Mouse (Mus musculus): ENCODE measurements at regions not wholly inside any gene's neighbourhood (a gene's known extent, or its start where the extent isn't known, plus 50 kb on each side); places are given as distances from the start of the nearest gene placed in this dataset.

GRCm38 (mm10) chr9:99800076-99800475, 75.9 kb downstream of the Sox14 start:
- Histone ChIP-seq H3K9ac (no peak overlapping the region), H3K4me2 (peak overlapping the region; percentile 55), H3K4me1 (peaks cover 24% of the 10 kb centered on the region), H3K4me3 (peak overlapping the region; percentile 27), H3K27me3 (replicated peaks) (no peaks in the 10 kb centered on the region; the same call in 1 of the 2 replicates), H3K36me3 (replicated peaks) (no peaks in the 10 kb centered on the region), H3K27ac (peak overlapping the region; percentile 60), H3K9me3 (no peaks in the 10 kb centered on the region)
- WGBS = under 1% methylated on average over 13 of the region's 13 CpGs
- peak; percentile 44; the same call in 1 of the 2 replicates for ATAC-seq (replicated peaks)

- under 1% methylated on average over 16 of the region's 16 CpGs for WGBS
- H3K9ac ChIP-seq = 0 out of 2 replicates have a peak overlapping the region, but pooled peaks have one; percentile 14
- H3K27me3 ChIP-seq (replicated peaks) = no peaks in the 10 kb centered on the region; the same call in 1 of the 2 replicates
- no peaks in the 10 kb centered on the region for H3K36me3 ChIP-seq (replicated peaks)
- peaks cover 24% of the 10 kb centered on the region for H3K4me1 ChIP-seq
- peak overlapping the region; percentile 60 for H3K27ac ChIP-seq
- H3K4me2 ChIP-seq = peak overlapping the region; percentile 55
- peak overlapping the region; percentile 27 for H3K4me3 ChIP-seq
- H3K9me3 ChIP-seq = no peaks in the 10 kb centered on the region
- peak; percentile 94 for ATAC-seq (replicated peaks)
Observed at GRCm38 (mm10) chr9:99799387-99800021, 76.5 kb downstream of the Sox14 start.

GRCm38 (mm10) chr9:99797066-99797770, 78.8 kb downstream of the Sox14 start:
- Histone ChIP-seq H3K4me1 (peaks cover 24% of the 10 kb centered on the region), H3K36me3 (replicated peaks) (no peaks in the 10 kb centered on the region), H3K4me3 (no peak overlapping the region), H3K27ac (no peak overlapping the region), H3K27me3 (replicated peaks) (peaks cover 3% of the 10 kb centered on the region; the same call in 1 of the 2 replicates), H3K9ac (no peak overlapping the region), H3K4me2 (no peak overlapping the region), H3K9me3 (no peaks in the 10 kb centered on the region)
- WGBS = 12% methylated on average over 9 of the region's 9 CpGs
- ATAC-seq (replicated peaks) = no peak

GRCm38 (mm10) chr9:99792700-99793099, 75.6 kb upstream of the Cldn18 start:
- H3K27me3 ChIP-seq (replicated peaks) = 0 out of 2 replicates have a peak, but pooled peaks cover 3% of the 10 kb centered on the region
- peaks cover 6% of the 10 kb centered on the region for H3K4me1 ChIP-seq
- no peak overlapping the region for H3K27ac ChIP-seq
- H3K4me2 ChIP-seq = no peak overlapping the region
- H3K4me3 ChIP-seq = no peak overlapping the region
- ATAC-seq (replicated peaks) = no peak
- H3K36me3 ChIP-seq (replicated peaks) = no peaks in the 10 kb centered on the region
- 72% methylated on average over 7 of the region's 7 CpGs for WGBS
- H3K9me3 ChIP-seq = no peaks in the 10 kb centered on the region
- no peak overlapping the region for H3K9ac ChIP-seq

- Histone ChIP-seq H3K4me3 (no peak overlapping the region), H3K27me3 (replicated peaks) (no peaks in the 10 kb centered on the region), H3K4me2 (no peak overlapping the region), H3K9me3 (no peaks in the 10 kb centered on the region), H3K9ac (no peak overlapping the region), H3K27ac (no peak overlapping the region), H3K4me1 (no peaks in the 10 kb centered on the region), H3K36me3 (replicated peaks) (no peaks in the 10 kb centered on the region)
- ATAC-seq (replicated peaks) = no peak
- 89% methylated on average over 7 of the region's 7 CpGs for WGBS
Observed at GRCm38 (mm10) chr9:99786864-99787263, 69.8 kb upstream of the Cldn18 start.

GRCm38 (mm10) chr9:99783156-99783555, 66.1 kb upstream of the Cldn18 start:
- no peak overlapping the region for H3K4me2 ChIP-seq
- no peaks in the 10 kb centered on the region for H3K27me3 ChIP-seq (replicated peaks)
- H3K4me1 ChIP-seq = no peaks in the 10 kb centered on the region
- H3K36me3 ChIP-seq (replicated peaks) = no peaks in the 10 kb centered on the region
- 59% methylated on average over 2 of the region's 2 CpGs for WGBS
- H3K9me3 ChIP-seq = no peaks in the 10 kb centered on the region
- H3K9ac ChIP-seq = no peak overlapping the region
- ATAC-seq (replicated peaks) = no peak
- H3K27ac ChIP-seq = no peak overlapping the region
- H3K4me3 ChIP-seq = no peak overlapping the region

- H3K4me3 ChIP-seq = no peak overlapping the region
- ATAC-seq (replicated peaks) = 0 out of 2 replicates have a peak, but pooled peaks have one; percentile 30
- H3K9ac ChIP-seq = no peak overlapping the region
- no peaks in the 10 kb centered on the region for H3K4me1 ChIP-seq
- H3K4me2 ChIP-seq = no peak overlapping the region
- H3K9me3 ChIP-seq = no peaks in the 10 kb centered on the region
- no peak overlapping the region for H3K27ac ChIP-seq
- no peaks in the 10 kb centered on the region for H3K27me3 ChIP-seq (replicated peaks)
- WGBS = 36% methylated on average over 7 of the region's 7 CpGs
- H3K36me3 ChIP-seq (replicated peaks) = no peaks in the 10 kb centered on the region
Observed at GRCm38 (mm10) chr9:99782364-99783119, 65.5 kb upstream of the Cldn18 start.

GRCm38 (mm10) chr9:99778871-99779270, 61.8 kb upstream of the Cldn18 start:
- Histone ChIP-seq H3K9me3 (no peaks in the 10 kb centered on the region), H3K9ac (no peak overlapping the region), H3K27ac (no peak overlapping the region), H3K27me3 (replicated peaks) (no peaks in the 10 kb centered on the region), H3K36me3 (replicated peaks) (no peaks in the 10 kb centered on the region), H3K4me1 (no peaks in the 10 kb centered on the region), H3K4me3 (no peak overlapping the region), H3K4me2 (no peak overlapping the region)
- ATAC-seq (replicated peaks) = no peak
- 77% methylated on average over 4 of the region's 4 CpGs for WGBS

GRCm38 (mm10) chr9:99770696-99771095, 53.6 kb upstream of the Cldn18 start:
- no peak overlapping the region for H3K27ac ChIP-seq
- WGBS = 7% methylated on average over 10 of the region's 10 CpGs
- H3K4me3 ChIP-seq = no peak overlapping the region
- no peak overlapping the region for H3K9ac ChIP-seq
- ATAC-seq (replicated peaks) = no peak
- H3K4me2 ChIP-seq = peak overlapping the region; percentile 14; the same call in 1 of the 2 replicates
- H3K27me3 ChIP-seq (replicated peaks) = no peaks in the 10 kb centered on the region
- no peaks in the 10 kb centered on the region for H3K9me3 ChIP-seq
- no peaks in the 10 kb centered on the region for H3K4me1 ChIP-seq
- H3K36me3 ChIP-seq (replicated peaks) = no peaks in the 10 kb centered on the region

Data from midbrain, embryonic 15.5 days (tissue).